Mouse (Mus musculus) testis, adult 2 months (tissue): Measurements from ENCODE around the gene Serinc5. TPM values are rescaled to one million over a fixed set of nuclear protein-coding genes. Genes with fewer than 3 reads are reported as not detected.

Experiments
- H3K27ac ChIP-seq: fragments of 200-500 bp; 2 replicates; pipeline ENCODE4 v1.5.1; 2012; ENCODE audit warnings: low read depth, low read length; ENCODE audit not compliant: control insufficient read depth, insufficient read depth
- H3K27me3 ChIP-seq: fragments of 200-500 bp; 2 replicates; pipeline ENCODE4 v1.6.1; 2012; ENCODE audit warnings: mild to moderate bottlenecking, low read length, moderate library complexity; ENCODE audit not compliant: control insufficient read depth, insufficient read depth
- H3K36me3 ChIP-seq: fragments of 200-500 bp; 2 replicates; pipeline ENCODE4 v1.6.1; 2012; ENCODE audit warnings: mild to moderate bottlenecking, low read length; ENCODE audit not compliant: control insufficient read depth, insufficient read depth
- H3K4me1 ChIP-seq: fragments of 200-500 bp; 2 replicates; pipeline ENCODE4 v1.6.1; 2012; ENCODE audit warnings: low read length; ENCODE audit not compliant: control insufficient read depth, insufficient read depth
- H3K4me3 ChIP-seq: fragments of 200-500 bp; 2 replicates; pipeline ENCODE4 v1.5.1; 2012; ENCODE audit warnings: low read depth, mild to moderate bottlenecking, low read length, moderate library complexity, mixed read lengths; ENCODE audit not compliant: control insufficient read depth
- CTCF ChIP-seq: fragments of 200-500 bp; IDR thresholded peaks from 2 replicates; pipeline ENCODE4 v1.5.1; 2012; ENCODE audit warnings: low read depth, mild to moderate bottlenecking, inconsistent platforms, low read length, moderate library complexity; ENCODE audit not compliant: control insufficient read depth, insufficient read depth, insufficient replicate concordance
- POLR2A ChIP-seq: fragments of 200-500 bp; IDR thresholded peaks from 2 replicates; pipeline ENCODE4 v1.6.1; 2012; ENCODE audit warnings: low read depth, mild to moderate bottlenecking, inconsistent platforms, low read length, moderate library complexity; ENCODE audit not compliant: control insufficient read depth
- polyA plus RNA-seq: library from polyadenylated mRNA; depleted of rRNA; stranded (reverse); fragments of >200 nt; gene quantifications from 2 replicates; pipeline ENCODE4 v1.2.3, GENCODE M21; 2012

Gene Serinc5
- polyA plus RNA-seq, 1 experiment, result 10.1 TPM

- no peaks in the 10 kb centered on the region for H3K36me3 ChIP-seq
- no peaks in the 10 kb centered on the region for H3K27me3 ChIP-seq
- peaks cover 2% of the 10 kb centered on the region; the same call in 1 of the 2 replicates for H3K4me1 ChIP-seq
- H3K4me3 ChIP-seq, result no peak overlapping the region
- no peak for TF ChIP-seq CTCF
- no peak for TF ChIP-seq POLR2A
- no peak overlapping the region for H3K27ac ChIP-seq
Measured at GRCm38 (mm10) chr13:92616459-92616858, 5.6 kb downstream of the Serinc5 start.

- no peaks in the 10 kb centered on the region for H3K36me3 ChIP-seq
- TF ChIP-seq POLR2A, result no peak
- H3K27me3 ChIP-seq, result no peaks in the 10 kb centered on the region
- no peaks in the 10 kb centered on the region for H3K4me1 ChIP-seq
- no peak overlapping the region for H3K4me3 ChIP-seq
- no peak overlapping the region for H3K27ac ChIP-seq
Measured at GRCm38 (mm10) chr13:92626196-92626595, 15.3 kb downstream of the Serinc5 start.

- H3K4me3 ChIP-seq, result no peak overlapping the region
- no peak for TF ChIP-seq POLR2A
- H3K27ac ChIP-seq, result no peak overlapping the region
- no peaks in the 10 kb centered on the region for H3K4me1 ChIP-seq
- no peaks in the 10 kb centered on the region for H3K36me3 ChIP-seq
- no peaks in the 10 kb centered on the region for H3K27me3 ChIP-seq
Measured at GRCm38 (mm10) chr13:92626725-92627124, 15.8 kb downstream of the Serinc5 start.

- H3K27me3 ChIP-seq, result no peaks in the 10 kb centered on the region
- H3K27ac ChIP-seq, result no peak overlapping the region
- no peak for TF ChIP-seq CTCF
- TF ChIP-seq POLR2A, result no peak
- H3K4me3 ChIP-seq, result no peak overlapping the region
- no peaks in the 10 kb centered on the region for H3K4me1 ChIP-seq
- H3K36me3 ChIP-seq, result no peaks in the 10 kb centered on the region
Measured at GRCm38 (mm10) chr13:92629509-92629908, 18.6 kb downstream of the Serinc5 start.

- Histone ChIP-seq H3K4me3 (no peak overlapping the region), H3K27ac (no peak overlapping the region), H3K36me3 (no peaks in the 10 kb centered on the region), H3K27me3 (no peaks in the 10 kb centered on the region), H3K4me1 (no peaks in the 10 kb centered on the region)
- TF ChIP-seq CTCF, result no peak
- no peak for TF ChIP-seq POLR2A
Measured at GRCm38 (mm10) chr13:92631450-92631849, 20.6 kb downstream of the Serinc5 start.

DNA sequence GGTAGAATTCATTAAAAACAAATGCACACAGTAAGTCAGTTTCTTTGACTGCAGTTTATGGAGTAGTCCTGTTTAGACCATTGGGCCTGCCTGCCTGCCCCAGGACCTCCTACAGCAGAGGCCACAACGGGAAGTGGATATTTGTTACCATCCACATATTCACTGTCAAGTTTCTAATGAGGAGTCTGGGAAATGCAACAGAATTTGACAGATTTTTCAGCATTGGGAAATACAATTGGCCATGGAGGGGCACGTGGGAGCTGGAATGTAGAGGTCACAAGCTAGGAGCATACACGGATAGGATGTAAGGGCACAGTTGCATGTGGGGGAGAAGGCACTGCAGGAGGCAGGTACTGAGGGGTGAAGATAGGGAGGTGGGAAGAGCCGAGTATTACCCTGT lies 21.7 kb downstream of the Serinc5 start:
- no peaks in the 10 kb centered on the region for H3K27me3 ChIP-seq
- H3K4me1 ChIP-seq, result no peaks in the 10 kb centered on the region
- no peak overlapping the region for H3K27ac ChIP-seq

GRCm38 (mm10) chr13:92635040-92635439 lies 24.1 kb downstream of the Serinc5 start:
- Histone ChIP-seq H3K4me1 (no peaks in the 10 kb centered on the region; the same call in 1 of the 2 replicates), H3K4me3 (no peak overlapping the region), H3K27me3 (no peaks in the 10 kb centered on the region), H3K36me3 (no peaks in the 10 kb centered on the region), H3K27ac (no peak overlapping the region)
- TF ChIP-seq POLR2A (no peak), CTCF (no peak)

More for the DNA sequence above, 21.7 kb downstream of the Serinc5 start:
- no peak for TF ChIP-seq CTCF
- no peak for TF ChIP-seq POLR2A
- Histone ChIP-seq H3K36me3 (no peaks in the 10 kb centered on the region), H3K4me3 (no peak overlapping the region)

DNA sequence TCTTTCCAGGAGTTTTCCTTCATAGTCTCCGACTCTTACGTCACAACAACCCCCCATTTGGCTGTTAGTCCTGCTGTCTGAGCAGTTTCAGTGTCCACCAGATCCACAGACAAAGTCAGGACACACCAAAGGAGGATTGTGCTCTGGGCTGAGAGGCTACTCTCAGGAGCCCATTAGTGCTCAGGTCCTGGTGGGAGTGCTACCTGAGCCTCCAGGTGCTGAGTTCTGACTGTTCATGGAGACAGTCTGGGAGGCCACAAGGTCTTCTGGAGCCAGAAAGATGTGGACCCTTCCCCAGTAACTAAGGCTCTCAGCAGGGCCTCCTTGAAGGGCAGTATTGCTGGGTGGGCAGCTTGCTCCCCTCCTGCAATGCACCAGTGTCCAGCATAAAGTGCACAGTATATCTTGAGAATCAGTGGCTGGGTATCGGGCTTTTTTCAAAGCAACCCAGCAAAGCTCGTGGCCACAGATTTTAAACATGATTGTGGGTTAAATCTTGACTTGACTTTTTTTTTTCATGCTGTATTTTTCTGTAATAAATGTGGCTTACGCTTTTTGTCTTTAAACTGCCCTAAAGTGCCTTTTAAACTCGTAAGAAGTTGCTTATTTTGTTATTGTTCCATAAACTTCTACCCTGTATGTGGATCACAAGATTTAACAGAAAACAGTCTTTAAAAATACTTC lies 25.5 kb downstream of the Serinc5 start:
- no peaks in the 10 kb centered on the region for H3K36me3 ChIP-seq
- TF ChIP-seq CTCF (no peak), POLR2A (no peak)
- H3K27ac ChIP-seq, result no peak overlapping the region
- H3K4me3 ChIP-seq, result no peak overlapping the region
- no peaks in the 10 kb centered on the region for H3K27me3 ChIP-seq
- peaks cover 5% of the 10 kb centered on the region for H3K4me1 ChIP-seq
